Mouse (Mus musculus) testis, postnatal 10 days (tissue): Measurements from ENCODE around the gene Syne3.
A peak's percentile ranks its signal among the peaks of the same experiment; 100 is the strongest.

Experiments used
- DNase-seq: peaks from one replicate; pipeline ENCODE4 v3.0.0; 2021; ENCODE audit warnings: low spot score

Syne3 gene

GRCm38 (mm10) chr12:105000487-105001283, 8.9 kb downstream of the Syne3 start:
- no peak for DNase-seq

DNA sequence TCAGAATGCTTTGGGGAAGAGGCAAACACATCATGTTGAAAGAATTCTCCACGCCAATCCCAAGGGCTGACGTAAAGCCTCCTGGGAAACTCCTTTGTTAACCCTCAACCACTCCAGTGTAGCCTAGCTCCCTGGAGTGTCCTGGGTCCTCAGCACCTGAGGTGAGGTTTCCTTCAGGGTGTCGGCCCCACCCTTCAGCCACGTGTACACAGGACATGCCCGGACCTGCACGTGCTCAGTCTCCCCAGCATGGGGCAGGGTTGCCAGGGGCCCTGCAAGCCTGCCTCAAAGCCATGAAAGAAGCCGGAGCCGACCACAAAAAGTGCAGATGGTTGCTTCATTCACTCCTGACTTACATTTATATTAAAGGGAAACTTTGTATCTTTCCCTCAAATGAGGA, 10.4 kb downstream of the Syne3 start:
- DNase-seq, result no peak

- no peak for DNase-seq
These were observed 11.1 kb downstream of the Syne3 start for GRCm38 (mm10) chr12:104998541-104998940.

DNA sequence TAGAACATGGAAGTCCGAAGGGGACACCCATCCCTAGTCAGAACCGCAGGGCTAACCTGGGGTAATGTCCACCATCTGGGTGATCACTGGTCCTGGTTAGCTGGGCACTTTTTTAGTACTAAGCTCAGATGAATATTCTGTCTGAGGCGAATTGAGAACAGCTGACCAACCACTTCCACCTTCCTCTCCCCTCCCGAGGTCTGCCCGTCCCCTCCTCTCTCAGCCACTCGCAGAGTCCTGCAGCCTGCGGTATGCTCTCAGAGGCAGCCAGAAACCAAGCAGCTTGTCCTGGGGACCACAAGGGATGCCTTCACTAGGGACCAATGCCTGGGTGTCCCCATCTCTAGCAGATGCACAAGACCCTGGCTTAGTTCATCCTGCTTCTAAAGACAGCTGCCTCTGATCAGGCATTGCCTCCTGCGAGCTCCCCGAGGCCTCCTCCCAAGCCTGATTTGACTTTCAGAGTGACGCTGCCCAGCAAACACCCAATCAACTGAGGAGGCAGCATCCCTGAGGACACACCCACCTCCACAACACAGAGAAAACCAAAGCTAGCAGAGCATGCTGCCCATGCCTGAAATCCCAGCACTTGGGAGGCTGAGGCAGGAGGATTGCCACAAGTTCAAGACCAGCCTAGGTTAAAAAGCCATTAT, 11.8 kb downstream of the Syne3 start:
- no peak for DNase-seq

DNA sequence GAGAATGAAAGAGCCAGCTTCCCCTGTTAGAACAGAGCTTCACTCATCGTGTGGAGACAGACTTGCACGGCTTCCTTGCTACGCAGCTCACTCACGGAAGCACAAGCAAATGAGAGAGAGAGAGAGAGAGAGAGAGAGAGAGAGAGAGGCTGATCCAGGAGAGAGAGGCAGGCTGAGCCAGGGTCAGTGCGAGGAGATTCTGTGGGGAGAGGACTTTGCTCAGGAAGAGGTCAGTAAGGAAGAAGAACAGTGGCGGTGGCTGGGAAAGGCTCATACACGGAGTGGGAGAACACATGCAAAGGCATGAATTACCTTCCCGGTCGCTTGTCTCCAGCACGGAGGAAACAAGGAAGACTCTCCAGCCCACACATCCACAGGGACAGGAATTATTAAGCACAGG, 12.4 kb downstream of the Syne3 start:
- DNase-seq, result no peak

GRCm38 (mm10) chr12:104996012-104996728, 13.4 kb downstream of the Syne3 start:
- DNase-seq, result no peak

DNA sequence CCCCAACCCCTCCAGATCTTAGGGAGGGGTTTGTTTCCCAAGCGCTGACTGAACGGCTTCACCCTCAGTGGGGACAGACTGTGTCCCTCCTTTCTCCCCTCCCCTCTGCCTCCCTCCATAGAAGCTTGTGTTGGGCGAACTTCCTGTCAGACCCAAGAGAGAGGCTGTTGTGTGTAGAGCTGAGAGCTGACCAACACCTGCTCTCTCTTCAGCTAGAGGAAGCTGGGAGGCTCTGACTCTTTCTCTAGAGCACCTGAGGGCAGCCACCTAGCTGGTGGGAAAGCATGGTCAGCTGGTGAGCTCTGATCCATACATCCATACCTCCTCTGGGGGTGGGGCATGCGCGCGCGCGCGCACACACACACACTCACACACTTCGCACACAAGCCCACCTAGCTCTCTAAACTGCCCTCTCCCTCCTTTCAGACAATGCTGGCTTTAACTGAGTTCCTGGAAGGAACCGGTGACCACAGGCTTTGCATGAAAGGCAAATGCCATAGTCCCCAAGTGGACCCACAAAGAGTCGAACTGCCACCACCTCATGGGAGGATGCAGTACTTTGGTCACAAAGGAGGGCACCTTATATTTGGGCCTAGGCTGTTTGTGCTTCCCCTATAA, 14.2 kb downstream of the Syne3 start:
- DNase-seq, result no peak

DNA sequence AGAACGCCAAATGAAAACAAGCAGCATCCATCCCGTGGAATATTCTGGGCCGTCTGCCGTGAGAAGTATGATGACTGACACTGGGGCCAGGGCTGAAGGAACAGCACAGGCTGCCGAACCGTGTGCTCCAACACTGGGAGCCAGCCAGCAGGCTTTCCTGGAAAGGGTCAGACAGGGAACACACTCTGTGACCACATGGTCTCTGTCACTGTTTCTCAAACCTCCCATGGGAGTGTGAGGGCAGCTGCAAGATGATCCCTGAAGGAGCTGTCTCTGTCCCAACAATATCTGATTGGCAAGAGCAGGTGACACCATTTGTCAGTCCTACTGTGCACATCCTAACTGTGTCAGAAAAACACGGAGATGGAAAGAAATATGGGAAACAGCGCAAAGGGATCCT, 16.8 kb downstream of the Syne3 start:
- DNase-seq, result no peak

GRCm38 (mm10) chr12:104992123-104992741, 17.4 kb downstream of the Syne3 start:
- no peak for DNase-seq

- no peak for DNase-seq
These were observed 18.7 kb downstream of the Syne3 start for GRCm38 (mm10) chr12:104990741-104991454.

- DNase-seq, result no peak
These were observed 21.7 kb downstream of the Syne3 start for GRCm38 (mm10) chr12:104987936-104988335.

- no peak for DNase-seq
These were observed 22.8 kb downstream of the Syne3 start for GRCm38 (mm10) chr12:104986781-104987180.

DNA sequence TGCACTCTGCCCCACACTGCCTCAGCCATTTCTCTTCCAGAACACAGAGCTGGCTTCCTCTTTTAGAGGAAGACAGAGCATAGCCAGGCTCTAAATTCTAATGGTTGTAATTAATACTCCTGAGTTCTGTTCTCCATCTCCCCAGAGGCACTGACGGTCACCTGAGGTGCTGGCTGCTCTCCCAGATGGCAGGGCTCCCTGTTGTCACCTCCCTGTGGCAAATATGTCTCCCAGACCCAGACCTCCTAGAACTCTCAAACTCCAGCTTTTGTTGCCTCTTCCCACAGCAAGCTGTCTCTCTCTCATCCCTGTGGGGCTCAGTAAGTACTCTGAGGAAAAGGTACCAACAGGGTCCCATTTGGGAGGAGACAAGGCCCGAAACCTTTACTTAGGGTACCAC, 23.6 kb downstream of the Syne3 start:
- DNase-seq, result no peak

DNA sequence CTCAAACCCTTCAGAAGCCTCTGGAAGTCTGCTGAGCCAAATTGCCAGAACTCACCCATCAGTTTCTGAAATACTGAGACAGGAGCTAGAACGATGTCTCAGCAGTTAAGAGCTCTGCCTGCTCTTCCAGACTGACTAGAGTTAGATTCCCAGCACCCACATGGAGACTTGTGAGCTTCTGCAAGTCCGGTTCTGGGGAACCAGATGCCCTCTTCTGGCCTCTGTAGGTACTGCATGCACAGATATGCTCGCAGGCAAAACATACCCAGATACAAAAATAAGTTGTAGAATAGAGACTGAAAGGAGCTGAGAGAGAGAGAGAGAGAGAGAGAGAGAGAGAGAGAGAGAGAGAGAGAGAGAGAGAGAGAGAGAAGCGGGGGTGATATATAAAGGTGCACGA, 24.5 kb downstream of the Syne3 start:
- peak; percentile 63 for DNase-seq

GRCm38 (mm10) chr12:104983476-104983875, 26.1 kb downstream of the Syne3 start:
- DNase-seq, result no peak

- DNase-seq, result no peak
These were observed 30.5 kb downstream of the Syne3 start for GRCm38 (mm10) chr12:104978943-104979723.

- DNase-seq, result peak; percentile 79
These were observed 31.2 kb downstream of the Syne3 start for GRCm38 (mm10) chr12:104978420-104978819.

GRCm38 (mm10) chr12:104976903-104977302, 32.7 kb downstream of the Syne3 start:
- DNase-seq, result no peak

DNA sequence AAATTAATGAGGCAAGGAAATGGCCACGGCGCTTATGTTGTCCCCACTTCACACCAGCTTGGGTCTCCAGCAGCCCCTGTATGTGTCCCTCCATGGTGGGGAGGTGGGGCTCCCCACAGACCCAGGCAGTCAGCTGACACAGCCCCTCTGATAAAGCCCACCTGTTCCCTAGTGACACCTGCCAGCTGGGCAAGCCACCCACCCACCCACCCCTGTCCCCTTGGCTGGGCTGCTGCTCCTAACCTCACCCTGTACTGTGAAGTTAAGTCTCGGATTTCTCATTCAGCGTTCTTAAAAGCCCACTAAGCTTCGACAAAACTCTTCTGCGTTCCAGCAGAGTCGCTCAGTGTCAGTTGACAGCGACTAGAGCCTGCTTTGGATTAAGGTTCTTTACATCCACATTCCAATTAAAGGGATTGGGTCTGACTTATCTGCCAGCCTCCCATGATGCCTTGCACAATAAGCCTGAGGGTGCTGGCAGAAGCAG, 33.2 kb downstream of the Syne3 start:
- DNase-seq, result no peak

DNA sequence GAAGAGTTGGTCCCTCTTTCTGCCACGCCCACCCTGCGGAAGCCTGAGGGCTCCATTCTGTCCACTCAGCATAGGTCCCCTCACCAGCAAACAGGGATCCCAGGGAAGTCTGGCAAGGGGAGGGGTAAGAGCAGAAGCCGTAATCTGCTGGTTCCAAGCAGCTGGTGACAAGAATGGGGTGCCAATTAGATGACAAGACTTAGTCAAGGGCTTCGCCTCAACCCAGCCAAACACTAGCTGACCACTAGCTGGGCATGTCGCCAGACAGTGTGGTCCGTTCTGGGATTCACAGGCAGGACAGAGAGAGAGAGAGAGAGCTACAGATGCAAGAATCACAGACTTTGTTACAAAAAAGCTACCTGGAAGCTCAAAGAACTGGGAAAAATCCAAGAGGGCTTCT, 36.7 kb downstream of the Syne3 start:
- DNase-seq, result no peak
